19 mouse cellular contexts compared by ENCODE assay signal in the genomic region with DNA sequence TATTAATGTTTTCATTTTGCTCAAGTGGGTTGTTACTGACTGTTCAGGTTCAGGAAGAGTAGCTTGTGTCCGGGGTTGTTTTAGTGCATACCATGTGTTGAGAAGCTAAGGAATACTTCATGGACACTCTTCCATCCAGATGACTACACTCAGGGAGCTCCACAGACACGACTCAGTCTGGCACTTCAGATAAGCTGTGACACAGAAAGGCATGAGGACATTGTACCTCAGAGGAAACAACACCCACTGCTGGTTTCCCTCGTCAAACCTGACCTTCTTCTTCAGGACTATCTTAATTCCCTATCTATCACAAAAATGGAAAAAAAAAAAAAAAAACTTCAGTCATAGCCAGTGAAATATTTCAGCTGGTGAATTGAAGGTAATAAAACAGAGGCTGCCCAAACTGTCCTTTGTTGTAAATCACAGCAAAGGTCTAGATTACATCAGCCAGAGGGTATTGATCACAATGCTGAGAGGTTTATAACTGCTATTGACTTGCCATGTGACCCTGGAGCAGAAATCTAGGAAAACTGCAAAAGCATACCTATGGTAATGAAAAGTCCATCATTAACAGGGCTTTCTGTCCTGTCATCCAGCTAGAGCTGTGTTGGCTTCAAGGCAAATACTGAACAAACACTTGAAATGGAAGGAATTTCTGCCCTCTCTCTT.
"Had no signal": no experiment of that assay in that cellular context is flagged by ENCODE, and none has a peak within 500 bp of the region (broad histone marks: within the 10 kb centered on the region; RNA-seq: fewer than 3 reads in every experiment).

No protein-coding gene starts in this region.

- H3K4me1 ChIP-seq: kidney, embryonic 15.5 days; limb, embryonic 15.5 days; liver, embryonic 15.5 days; lung, embryonic 15.5 days; midbrain, embryonic 12.5 days had no signal

- ATAC-seq: midbrain, embryonic 16.5 days had no signal

- H3K9me3 ChIP-seq: limb, embryonic 15.5 days; liver, embryonic 15.5 days; lung, embryonic 15.5 days; midbrain, embryonic 12.5 days had no signal

- DNase-seq: kidney, adult 11 months; kidney, adult 8-10 months; kidney, postnatal 10 days; kidney, postnatal 36 days; layer of hippocampus, postnatal 36 days; left cerebral cortex, postnatal 4 days; lung, postnatal 10 days; lung, postnatal 36 days; thymus, adult 18-20 months; thymus, postnatal 36 days had no signal

- H3K4me3 ChIP-seq: kidney, embryonic 15.5 days; left cerebral cortex, adult 2 months; limb, embryonic 12.5 days; limb, embryonic 15.5 days; liver, embryonic 15.5 days; lung, embryonic 15.5 days; midbrain, embryonic 12.5 days; myocyte had no signal

- H3K9ac ChIP-seq: kidney, embryonic 15.5 days; limb, embryonic 12.5 days; limb, embryonic 15.5 days; liver, embryonic 15.5 days; lung, embryonic 15.5 days; midbrain, embryonic 12.5 days had no signal

- H3K27ac ChIP-seq: kidney, embryonic 15.5 days; left cerebral cortex, adult 2 months; limb, embryonic 12.5 days; limb, embryonic 15.5 days; liver, embryonic 15.5 days; lung, embryonic 15.5 days; midbrain, embryonic 12.5 days had no signal

- H3K4me2 ChIP-seq: kidney, embryonic 15.5 days; limb, embryonic 12.5 days; limb, embryonic 15.5 days; liver, embryonic 15.5 days; lung, embryonic 15.5 days; midbrain, embryonic 12.5 days had no signal

- H3K36me3 ChIP-seq: limb, embryonic 12.5 days; limb, embryonic 15.5 days; lung, embryonic 15.5 days; midbrain, embryonic 12.5 days had no signal

- H3K27me3 ChIP-seq: kidney, embryonic 15.5 days; limb, embryonic 12.5 days; limb, embryonic 15.5 days; liver, embryonic 15.5 days; lung, embryonic 15.5 days; midbrain, embryonic 12.5 days had no signal
